Comparison of ENCODE assay signal across 8 mouse cellular contexts in the genomic region with DNA sequence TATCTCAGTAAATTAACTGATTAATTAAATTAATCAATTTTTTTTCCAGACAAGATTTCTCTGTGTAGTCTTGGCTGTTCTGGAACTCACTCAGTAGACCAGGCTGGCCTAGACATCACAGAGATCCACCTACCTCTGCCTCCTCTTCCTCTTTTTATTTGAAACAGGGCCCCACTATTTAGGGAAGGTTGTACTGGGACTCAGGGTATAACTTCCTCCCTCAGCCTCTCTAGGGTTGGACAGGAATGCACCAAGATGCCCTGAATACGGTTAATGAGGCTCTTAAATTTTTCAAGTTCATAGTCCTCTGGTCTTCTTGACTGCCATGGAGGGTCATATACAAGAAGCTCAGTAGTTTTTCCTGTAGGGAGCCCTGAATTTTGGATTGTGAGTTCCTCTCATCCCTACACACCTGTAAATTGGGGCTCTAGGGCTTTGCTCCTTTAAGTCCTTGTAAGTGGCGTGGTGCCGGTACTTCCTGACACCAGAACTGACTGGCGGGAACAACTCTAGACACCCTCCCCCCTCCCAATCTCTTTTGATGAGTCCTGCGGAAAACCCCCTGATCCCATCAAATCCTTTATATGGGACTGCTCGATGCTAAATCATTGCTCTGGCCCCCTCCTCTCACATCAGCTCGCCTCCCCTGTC. TPM values are rescaled to one million over a fixed set of nuclear protein-coding genes. Genes with fewer than 3 reads are reported as not detected.
DNase-seq lines count a peak whose midpoint lies in the region; ATAC-seq and TF ChIP-seq lines count a peak whose summit lies in the region.

No protein-coding gene starts in this region.

- peak overlapping the region; percentile 93 for H3K27ac ChIP-seq in heart, embryonic 15.5 days
- H3K27ac ChIP-seq in liver, embryonic 16.5 days (ENCODE audit: low read length) = peak overlapping the region; percentile 61

- peak overlapping the region; percentile 91 for H3K4me3 ChIP-seq in G1E (ENCODE audit: low read depth, low read length)
- peak overlapping the region; percentile 80 for H3K4me3 ChIP-seq in heart, embryonic 15.5 days
- H3K4me3 ChIP-seq in liver, embryonic 16.5 days (ENCODE audit: low read depth, low read length) = peak overlapping the region; percentile 95

- DNase-seq in heart, adult 11 months = peak; percentile 86
- no peak for DNase-seq in heart, adult 9 months (ENCODE audit: low spot score in 2 of 2)
- peak; percentile 44 for DNase-seq in G1E (ENCODE audit: low spot score)
- no peak for DNase-seq in urinary bladder, postnatal 10 days (ENCODE audit: low spot score)
- no peak for DNase-seq in thymus, postnatal 14 days
- DNase-seq in frontal cortex, postnatal 25 days (ENCODE audit: low spot score in 2 of 2) = no peak

- no peak for TF ChIP-seq CTCF in G1E (IDR thresholded peaks at IDR 0.05; ENCODE audit: low read depth, low read length)

- H3K36me3 ChIP-seq in G1E (replicated peaks) = peaks cover 22% of the 10 kb centered on the region
- no peaks in the 10 kb centered on the region for H3K36me3 ChIP-seq in heart, embryonic 15.5 days
- H3K36me3 ChIP-seq in liver, embryonic 16.5 days (ENCODE audit: control insufficient read depth, insufficient read depth) = no peaks in the 10 kb centered on the region; the same call in 1 of the 2 replicates

- H3K27me3 ChIP-seq in G1E (ENCODE audit: insufficient read depth, low read length) = no peaks in the 10 kb centered on the region
- no peaks in the 10 kb centered on the region for H3K27me3 ChIP-seq in heart, embryonic 15.5 days
- no peaks in the 10 kb centered on the region for H3K27me3 ChIP-seq in liver, embryonic 16.5 days (ENCODE audit: control insufficient read depth, insufficient read depth, low read depth, low read length)

- WGBS in heart, embryonic 15.5 days = 7% methylated on average over 7 of the region's 7 CpGs
- 2% methylated on average over 7 of the region's 7 CpGs for WGBS in liver, embryonic 16.5 days (ENCODE audit: insufficient replicate concordance)

- 0 out of 2 replicates have a peak, but pooled peaks have one; percentile 35 for ATAC-seq in G1E (ENCODE audit: extremely low read depth, insufficient number of reproducible peaks, low FRiP score, poor library complexity, severe bottlenecking)
- ATAC-seq in heart, embryonic 15.5 days (replicated peaks; ENCODE audit: insufficient number of reproducible peaks, insufficient read depth, low FRiP score, low read depth) = no peak
- no peak for ATAC-seq in liver, embryonic 16.5 days (ENCODE audit: low read depth)

- peak overlapping the region; percentile 86 for H3K4me2 ChIP-seq in heart, embryonic 15.5 days
- peak overlapping the region; percentile 99 for H3K4me2 ChIP-seq in liver, embryonic 16.5 days (ENCODE audit: low read depth, low read length)

- peaks cover 47% of the 10 kb centered on the region for H3K4me1 ChIP-seq in G1E (ENCODE audit: insufficient read depth, low read depth, low read length)
- peaks cover 16% of the 10 kb centered on the region for H3K4me1 ChIP-seq in heart, embryonic 15.5 days (replicated peaks)
- peaks cover 22% of the 10 kb centered on the region for H3K4me1 ChIP-seq in liver, embryonic 16.5 days (ENCODE audit: control insufficient read depth, low read depth, low read length)

- H3K9ac ChIP-seq in heart, embryonic 15.5 days = peak overlapping the region; percentile 89
- H3K9ac ChIP-seq in liver, embryonic 16.5 days (ENCODE audit: low read depth, low read length) = peak overlapping the region; percentile 84

- H3K9me3 ChIP-seq in G1E (replicated peaks) = peaks cover 4% of the 10 kb centered on the region; the same call in 1 of the 2 replicates
- H3K9me3 ChIP-seq in heart, embryonic 15.5 days (replicated peaks) = no peaks in the 10 kb centered on the region
- H3K9me3 ChIP-seq in liver, embryonic 16.5 days (replicated peaks; ENCODE audit: control insufficient read depth, low read length) = no peaks in the 10 kb centered on the region

RNA-seq across cellular contexts. Expression of a gene that starts 0.7 kb away (rescaled TPM):
- total RNA-seq in G1E (2014; fragmentation: Nextera tagmentation) = 76.6 and 83.4 TPM in 2 replicates
- 13.5 and 14.6 TPM in 2 replicates for total RNA-seq in G1E (2017)
- polyA plus RNA-seq in G1E (2012) = 50.1 and 51.7 TPM in 2 replicates
- 36.5 and 40.7 TPM in 2 replicates for polyA plus RNA-seq in heart, embryonic 15.5 days (2015; fragmentation: Nextera tagmentation; extraction: Ambion mirVana)
- polyA plus RNA-seq in liver, embryonic 16.5 days (2015; fragmentation: Nextera tagmentation; extraction: Ambion mirVana) = 18.4 and 20.3 TPM in 2 replicates

RNA-seq across cellular contexts. Expression of a gene that starts 6.8 kb away (rescaled TPM):
- 29.0 and 30.3 TPM in 2 replicates for total RNA-seq in G1E (2014; fragmentation: Nextera tagmentation)
- total RNA-seq in G1E (2017) = 32.2 and 36.5 TPM in 2 replicates
- 112 and 117 TPM in 2 replicates for polyA plus RNA-seq in G1E (2012)
- polyA plus RNA-seq in heart, embryonic 15.5 days (2015; fragmentation: Nextera tagmentation; extraction: Ambion mirVana) = 7.0 and 10.4 TPM in 2 replicates
- 4.0 and 4.2 TPM in 2 replicates for polyA plus RNA-seq in liver, embryonic 16.5 days (2015; fragmentation: Nextera tagmentation; extraction: Ambion mirVana)

RNA-seq across cellular contexts. Expression of a gene that starts 34.9 kb away (rescaled TPM):
- total RNA-seq in G1E (2014; fragmentation: Nextera tagmentation) = 3.3 and 4.4 TPM in 2 replicates
- 15.3 and 15.7 TPM in 2 replicates for total RNA-seq in G1E (2017)
- polyA plus RNA-seq in G1E (2012) = 27.1 and 28.3 TPM in 2 replicates
- 9.8 and 18.4 TPM in 2 replicates for polyA plus RNA-seq in heart, embryonic 15.5 days (2015; fragmentation: Nextera tagmentation; extraction: Ambion mirVana)
- polyA plus RNA-seq in liver, embryonic 16.5 days (2015; fragmentation: Nextera tagmentation; extraction: Ambion mirVana) = 16.6 and 20.6 TPM in 2 replicates

RNA-seq across cellular contexts. Expression of a gene that starts 50.7 kb away (rescaled TPM):
- 477 and 495 TPM in 2 replicates for total RNA-seq in G1E (2014; fragmentation: Nextera tagmentation)
- total RNA-seq in G1E (2017) = 212 and 267 TPM in 2 replicates
- polyA plus RNA-seq in G1E (2012) = 28.0 and 92.4 TPM in 2 replicates
- polyA plus RNA-seq in heart, embryonic 15.5 days (2015; fragmentation: Nextera tagmentation; extraction: Ambion mirVana) = 782 and 963 TPM in 2 replicates
- polyA plus RNA-seq in liver, embryonic 16.5 days (2015; fragmentation: Nextera tagmentation; extraction: Ambion mirVana) = 573 and 608 TPM in 2 replicates

RNA-seq across cellular contexts. Expression of a gene that starts 51.6 kb away (rescaled TPM):
- total RNA-seq in G1E (2014; fragmentation: Nextera tagmentation) (not detected in 2 replicates), G1E (2017) (not detected in 2 replicates)
- 0.22 and 0.45 TPM in 2 replicates for polyA plus RNA-seq in G1E (2012)
- polyA plus RNA-seq in heart, embryonic 15.5 days (2015; fragmentation: Nextera tagmentation; extraction: Ambion mirVana) = 0.30 and 0.48 TPM in 2 replicates
- 0.18 and 0.27 TPM in 2 replicates for polyA plus RNA-seq in liver, embryonic 16.5 days (2015; fragmentation: Nextera tagmentation; extraction: Ambion mirVana)

Comparison
In these comparisons a context has a peak if more than half of its experiments do, and no peak if none do; other contexts are left out.
1. DNase-seq: peak in heart, adult 11 months (single experiment) and G1E (single experiment); none in heart, adult 9 months (0 of 2), urinary bladder, postnatal 10 days (single experiment), thymus, postnatal 14 days (single experiment) and frontal cortex, postnatal 25 days (0 of 2).
2. Peak in every context shown above with its lines, with median percentiles within 50 percentile points of each other: H3K4me3 ChIP-seq.